ENCODE assay signal across 10 mouse cellular contexts in the genomic region with DNA sequence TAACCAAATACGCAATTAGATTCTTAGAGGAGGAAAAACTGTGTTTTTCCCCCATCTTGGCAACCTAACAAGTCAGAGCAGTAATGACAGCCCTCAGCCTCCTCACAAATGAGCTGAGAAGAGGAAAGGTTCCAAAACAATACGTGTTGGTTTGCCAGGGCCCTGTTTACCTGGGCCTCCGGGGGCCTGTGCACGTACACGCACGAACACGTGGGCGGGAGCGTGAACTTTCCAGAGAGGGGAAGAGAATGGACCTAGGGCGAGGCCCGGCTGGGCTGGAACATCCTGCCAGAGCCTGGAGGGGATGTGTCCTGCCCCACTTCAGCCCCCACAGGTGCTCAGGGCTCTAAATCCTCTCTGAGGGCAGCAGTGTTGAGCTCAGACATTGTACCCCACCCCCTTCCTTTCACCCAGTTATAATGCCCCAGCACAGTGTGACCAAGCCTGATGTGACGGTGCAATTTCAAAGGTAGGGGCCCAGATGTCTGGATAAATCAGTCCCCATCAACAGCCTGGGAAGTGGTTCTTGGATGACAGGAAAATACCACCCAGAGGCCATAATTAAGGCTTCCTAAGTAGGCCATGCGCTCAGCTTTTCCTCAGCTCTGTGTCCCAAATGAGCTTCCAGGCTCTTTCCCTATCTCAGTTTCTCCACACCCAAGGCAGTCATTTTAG. TPM values are rescaled to one million over a fixed set of nuclear protein-coding genes. Genes with fewer than 3 reads are reported as not detected.
DNase-seq lines count a peak whose midpoint lies in the region; ATAC-seq and TF ChIP-seq lines count a peak whose summit lies in the region.
"Had no signal": no experiment of that assay in that cellular context is flagged by ENCODE, and none has a peak within 500 bp of the region (broad histone marks: within the 10 kb centered on the region; RNA-seq: fewer than 3 reads in every experiment).

No protein-coding gene starts in this region.

- peaks cover 6% of the 10 kb centered on the region; the same call in 1 of the 2 replicates for H3K4me1 ChIP-seq in midbrain, embryonic 16.5 days (ENCODE audit: control insufficient read depth, insufficient read depth, low read length)
- H3K4me1 ChIP-seq in midbrain, embryonic 10.5 days, result peaks cover 7% of the 10 kb centered on the region; the same call in 1 of the 2 replicates
- peaks cover 10% of the 10 kb centered on the region; the same call in 1 of the 2 replicates for H3K4me1 ChIP-seq in hindbrain, embryonic 14.5 days (replicated peaks; ENCODE audit: control insufficient read depth, insufficient read depth, low read length)
- peaks cover 34% of the 10 kb centered on the region for H3K4me1 ChIP-seq in stomach, embryonic 16.5 days (ENCODE audit: control insufficient read depth, insufficient read depth, low read length)

- no peaks in the 10 kb centered on the region for H3K36me3 ChIP-seq in midbrain, embryonic 16.5 days (ENCODE audit: control insufficient read depth, insufficient read depth, low read length)
- no peaks in the 10 kb centered on the region for H3K36me3 ChIP-seq in midbrain, embryonic 10.5 days
- H3K36me3 ChIP-seq in hindbrain, embryonic 14.5 days (replicated peaks; ENCODE audit: control insufficient read depth, insufficient read depth), result no peaks in the 10 kb centered on the region
- H3K36me3 ChIP-seq in stomach, embryonic 16.5 days (ENCODE audit: control insufficient read depth, insufficient read depth, low read length), result no peaks in the 10 kb centered on the region

- no peaks in the 10 kb centered on the region for H3K9me3 ChIP-seq in midbrain, embryonic 16.5 days (replicated peaks; ENCODE audit: control insufficient read depth, low read length, poor library complexity, severe bottlenecking)
- H3K9me3 ChIP-seq in midbrain, embryonic 10.5 days (replicated peaks), result no peaks in the 10 kb centered on the region
- H3K9me3 ChIP-seq in hindbrain, embryonic 14.5 days (ENCODE audit: control insufficient read depth, low read length), result no peaks in the 10 kb centered on the region
- no peaks in the 10 kb centered on the region for H3K9me3 ChIP-seq in stomach, embryonic 16.5 days (replicated peaks; ENCODE audit: control insufficient read depth, low read length)

- H3K4me2 ChIP-seq in midbrain, embryonic 16.5 days (ENCODE audit: low read length), result no peak overlapping the region
- no peak overlapping the region for H3K4me2 ChIP-seq in hindbrain, embryonic 14.5 days (replicated peaks)
- no peak overlapping the region for H3K4me2 ChIP-seq in stomach, embryonic 16.5 days (ENCODE audit: low read depth, low read length)

- ATAC-seq in midbrain, embryonic 16.5 days, result no peak
- peak; percentile 24; the same call in 1 of the 2 replicates for ATAC-seq in hindbrain, embryonic 14.5 days (ENCODE audit: low FRiP score)
- ATAC-seq in stomach, embryonic 16.5 days (ENCODE audit: insufficient read depth, low FRiP score), result peak; percentile 24; the same call in 1 of the 2 replicates
- no peak for ATAC-seq in frontal cortex, adult (ENCODE audit: low TSS enrichment)

- no peak overlapping the region for H3K9ac ChIP-seq in midbrain, embryonic 16.5 days (ENCODE audit: low read depth, low read length)
- no peak overlapping the region for H3K9ac ChIP-seq in hindbrain, embryonic 14.5 days
- 0 out of 2 replicates have a peak overlapping the region, but pooled peaks have one; percentile 8 for H3K9ac ChIP-seq in stomach, embryonic 16.5 days (ENCODE audit: low read length)

- intact Hi-C loops in gastrocnemius, adult 2 months (cut with DNase I), result no loop called here
- intact Hi-C loops in gastrocnemius, postnatal 14 days (cut with DNase I; ENCODE audit: low total_unique reads), result no loop called here

- peak overlapping the region; percentile 90 for H3K27ac ChIP-seq in gastrocnemius, adult 2 months
- H3K27ac ChIP-seq in midbrain, embryonic 16.5 days (ENCODE audit: low read length), result peak overlapping the region; percentile 25; the same call in 1 of the 2 replicates
- H3K27ac ChIP-seq in midbrain, embryonic 10.5 days (replicated peaks), result no peak overlapping the region
- H3K27ac ChIP-seq in hindbrain, embryonic 14.5 days, result no peak overlapping the region
- peak overlapping the region; percentile 59 for H3K27ac ChIP-seq in stomach, embryonic 16.5 days (ENCODE audit: low read length)
- H3K27ac ChIP-seq: macrophage had no signal

- DNase-seq in gastrocnemius, adult 2 months, result peak; percentile 63
- no peak for DNase-seq in gastrocnemius, postnatal 4 days (ENCODE audit: low spot score in 2 of 2)
- DNase-seq in midbrain, embryonic 10.5 days (ENCODE audit: low spot score), result no peak
- DNase-seq in hindbrain, embryonic 14.5 days (ENCODE audit: low spot score), result no peak
- no peak for DNase-seq in gastrocnemius, postnatal 14 days
- DNase-seq: layer of hippocampus, adult 9-11 months had no signal

- TF ChIP-seq CTCF in gastrocnemius, adult 2 months (IDR thresholded peaks at IDR 0.05), result no peak

- no peak overlapping the region; the same call in 1 of the 2 replicates for H3K4me3 ChIP-seq in gastrocnemius, adult 2 months
- no peak overlapping the region for H3K4me3 ChIP-seq in midbrain, embryonic 16.5 days (ENCODE audit: low read depth, low read length)
- H3K4me3 ChIP-seq in midbrain, embryonic 10.5 days, result no peak overlapping the region
- no peak overlapping the region for H3K4me3 ChIP-seq in hindbrain, embryonic 14.5 days (replicated peaks; ENCODE audit: low read length)
- H3K4me3 ChIP-seq in stomach, embryonic 16.5 days (replicated peaks; ENCODE audit: low read length), result no peak overlapping the region

- H3K27me3 ChIP-seq in midbrain, embryonic 16.5 days (ENCODE audit: control insufficient read depth, insufficient read depth, low read depth, low read length), result no peaks in the 10 kb centered on the region
- H3K27me3 ChIP-seq in midbrain, embryonic 10.5 days (ENCODE audit: low read depth, poor library complexity, severe bottlenecking), result no peaks in the 10 kb centered on the region
- no peaks in the 10 kb centered on the region for H3K27me3 ChIP-seq in hindbrain, embryonic 14.5 days (ENCODE audit: control insufficient read depth, insufficient read depth, low read length)
- no peaks in the 10 kb centered on the region for H3K27me3 ChIP-seq in stomach, embryonic 16.5 days (ENCODE audit: control insufficient read depth, insufficient read depth, low read length)

- WGBS in midbrain, embryonic 16.5 days, result 63% methylated on average over 13 of the region's 13 CpGs
- 77% methylated on average over 13 of the region's 13 CpGs for WGBS in midbrain, embryonic 10.5 days
- 64% methylated on average over 13 of the region's 13 CpGs for WGBS in hindbrain, embryonic 14.5 days
- WGBS in stomach, embryonic 16.5 days, result 60% methylated on average over 13 of the region's 13 CpGs

RNA-seq across cellular contexts. Expression of a gene that starts 53.4 kb away (rescaled TPM):
- 10 to 100 TPM in 1 of 2 experiments, 1 to 10 TPM in 1; 6.8 to 10.0 TPM for total RNA-seq in gastrocnemius, adult 2 months (2021)
- total RNA-seq in gastrocnemius, postnatal 4 days (2021), result 10 to 100 TPM; 26.0 to 27.1 TPM
- polyA plus RNA-seq in midbrain, embryonic 16.5 days (2015; fragmentation: Nextera tagmentation; extraction: Ambion mirVana), result 24.4 and 27.0 TPM in 2 replicates
- polyA plus RNA-seq in midbrain, embryonic 10.5 days (2016; fragmentation: Nextera tagmentation; extraction: Ambion mirVana), result 20.8 and 26.3 TPM in 2 replicates
- polyA plus RNA-seq in hindbrain, embryonic 14.5 days (2014; fragmentation: Nextera tagmentation; extraction: Ambion mirVana), result 3.1 and 3.8 TPM in 2 replicates
- 10.0 and 10.6 TPM in 2 replicates for polyA plus RNA-seq in stomach, embryonic 16.5 days (2015; fragmentation: Nextera tagmentation; extraction: Ambion mirVana)
- total RNA-seq in gastrocnemius, postnatal 14 days (2021), result 10 to 100 TPM; 12.1 to 13.1 TPM

Comparison
In these comparisons a context has a peak if more than half of its experiments do, and no peak if none do; other contexts are left out.
1. H3K27ac ChIP-seq: peak in gastrocnemius, adult 2 months (single experiment), midbrain, embryonic 16.5 days (single experiment) and stomach, embryonic 16.5 days (single experiment); none in midbrain, embryonic 10.5 days (single experiment) and hindbrain, embryonic 14.5 days (single experiment).
2. ATAC-seq: peak in hindbrain, embryonic 14.5 days (single experiment) and stomach, embryonic 16.5 days (single experiment); none in midbrain, embryonic 16.5 days (single experiment) and frontal cortex, adult (single experiment).